Mouse (Mus musculus) heart, embryonic 14.5 days (tissue): ENCODE measurements around the gene Flot2. TPM values are rescaled to one million over a fixed set of nuclear protein-coding genes. Genes with fewer than 3 reads are reported as not detected.
A peak's percentile ranks its signal among the peaks of the same experiment; 100 is the strongest.

Source experiments
- ATAC-seq: fragments of 200-750 bp; cut with Nextera tagmentation; 2 replicates; pipeline ENCODE4 v1.8.0; 2017; ENCODE audit warnings: low read depth, moderate TSS enrichment; ENCODE audit not compliant: insufficient number of reproducible peaks, insufficient read depth, low FRiP score
- H3K27ac ChIP-seq, 2 experiments: fragments of 200-500 bp in 1 of 2; fragments of 300-500 bp in 1 of 2; sonication (generic) in 1 of 2; replicated peaks in 1 of 2; 2 replicates each; pipeline ENCODE4 v1.5.1; 2012 to 2014; ENCODE audit warnings: low read depth in 2 of 2, low read length in 2 of 2, control low read depth in 1 of 2, mild to moderate bottlenecking in 1 of 2, mixed read lengths in 1 of 2; ENCODE audit not compliant: control insufficient read depth in 1 of 2, insufficient read depth in 1 of 2
- H3K27me3 ChIP-seq: fragments of 300-500 bp; sonication (generic); 2 replicates; pipeline ENCODE4 v1.6.1; 2014; ENCODE audit warnings: mild to moderate bottlenecking, low read length, control low read depth; ENCODE audit not compliant: control insufficient read depth, insufficient read depth
- H3K36me3 ChIP-seq: fragments of 300-500 bp; sonication (generic); 2 replicates; pipeline ENCODE4 v1.6.1; 2014; ENCODE audit warnings: mild to moderate bottlenecking, control low read depth, low read length, mixed read lengths; ENCODE audit not compliant: control insufficient read depth, insufficient read depth
- H3K4me1 ChIP-seq, 2 experiments: fragments of 200-500 bp in 1 of 2; fragments of 300-500 bp in 1 of 2; sonication (generic) in 1 of 2; 2 replicates each; pipeline ENCODE4 v1.6.1; 2012 to 2014; ENCODE audit warnings: low read length in 2 of 2, control low read depth in 1 of 2, mixed read lengths in 1 of 2; ENCODE audit not compliant: control insufficient read depth in 2 of 2, insufficient read depth in 2 of 2
- H3K4me2 ChIP-seq: fragments of 300-500 bp; sonication (generic); 2 replicates; pipeline ENCODE4 v1.6.1; 2014; ENCODE audit warnings: mild to moderate bottlenecking, low read length
- H3K4me3 ChIP-seq, 2 experiments: fragments of 200-500 bp in 1 of 2; fragments of 300-500 bp in 1 of 2; sonication (generic) in 1 of 2; 2 replicates each; pipeline ENCODE4 v1.5.1; 2012 to 2014; ENCODE audit warnings: low read length in 2 of 2, mild to moderate bottlenecking in 2 of 2, control low read depth in 1 of 2, low read depth in 1 of 2, moderate library complexity in 1 of 2; ENCODE audit not compliant: control insufficient read depth in 1 of 2, insufficient read depth in 1 of 2
- H3K9ac ChIP-seq: fragments of 300-500 bp; sonication (generic); 2 replicates; pipeline ENCODE4 v1.6.1; 2014; ENCODE audit warnings: mild to moderate bottlenecking, low read length
- H3K9me3 ChIP-seq: fragments of 300-500 bp; sonication (generic); 2 replicates; pipeline ENCODE4 v1.6.1; 2016; ENCODE audit warnings: low read length, control low read depth; ENCODE audit not compliant: control insufficient read depth
- WGBS: fragments of 180-500 bp; shearing (Covaris S2); extraction: QIAGEN DNeasy Blood & Tissue Kit; methylation state at CpG from one replicate; pipeline ENCODE4 v1.1.7; 2014; 5-methylcytosine and 5-hydroxymethylcytosine counted together
- polyA plus RNA-seq: library from polyadenylated mRNA; unstranded; fragments of >200 nt; fragmentation: Nextera tagmentation; extraction: Ambion mirVana; gene quantifications from 2 replicates; pipeline ENCODE4 v1.2.1, GENCODE M21; 2014

Flot2 gene
- polyA plus RNA-seq, 1 experiment from 2014 or later: 98.3 TPM

- Histone ChIP-seq H3K9me3 (no peaks in the 10 kb centered on the region), H3K27ac (no peak overlapping the region), H3K4me2 (no peak overlapping the region), H3K36me3 (peaks cover 57% of the 10 kb centered on the region), H3K4me3 (no peak overlapping the region), H3K9ac (no peak overlapping the region), H3K4me1 (no peaks in the 10 kb centered on the region), H3K27me3 (no peaks in the 10 kb centered on the region)
- 93% methylated on average over 9 of the region's 9 CpGs for WGBS
- ATAC-seq: no peak
Measured at GRCm38 (mm10) chr11:78073577-78074276, 36.0 kb downstream of the Flot2 start.

GRCm38 (mm10) chr11:78074277-78074652 lies 36.5 kb downstream of the Flot2 start:
- Histone ChIP-seq H3K9ac (no peak overlapping the region), H3K4me1 (no peaks in the 10 kb centered on the region), H3K9me3 (no peaks in the 10 kb centered on the region), H3K4me3 (no peak overlapping the region), H3K36me3 (peaks cover 57% of the 10 kb centered on the region), H3K27me3 (no peaks in the 10 kb centered on the region), H3K27ac (no peak overlapping the region), H3K4me2 (no peak overlapping the region)
- ATAC-seq: no peak
- 84% methylated on average over 2 of the region's 2 CpGs for WGBS

- 86% methylated on average over 4 of the region's 4 CpGs for WGBS
- H3K27ac ChIP-seq: no peak overlapping the region
- H3K36me3 ChIP-seq: peaks cover 57% of the 10 kb centered on the region
- H3K9ac ChIP-seq: no peak overlapping the region
- H3K4me1 ChIP-seq: peaks cover 2 to 4% of the 10 kb centered on the region in 2 experiments; a peak in 2 of 4 replicates
- no peak for ATAC-seq
- no peaks in the 10 kb centered on the region for H3K27me3 ChIP-seq
- no peaks in the 10 kb centered on the region for H3K9me3 ChIP-seq
- H3K4me2 ChIP-seq: no peak overlapping the region
- H3K4me3 ChIP-seq: no peak overlapping the region
Measured at GRCm38 (mm10) chr11:78074666-78075065, 36.9 kb downstream of the Flot2 start.

GRCm38 (mm10) chr11:78079961-78080921 lies 42.5 kb downstream of the Flot2 start, which contains the start of gene Eral1:
Eral1 (minus strand) TSS chr11:78080383.
- WGBS: 1% methylated on average over 42 of the region's 42 CpGs
- Histone ChIP-seq H3K4me2 (peak within 1 kb of the TSS; percentile 79), H3K9me3 (no peaks in the 10 kb centered on the region), H3K36me3 (peaks cover 25% of the 10 kb centered on the region), H3K27ac (peak within 1 kb of the TSS; percentile 61 to 74), H3K4me3 (peak within 1 kb of the TSS; percentile 81 to 96), H3K27me3 (no peaks in the 10 kb centered on the region), H3K4me1 (peaks cover 2 to 7% of the 10 kb centered on the region in 2 experiments; a peak in 3 of 4 replicates), H3K9ac (peak within 1 kb of the TSS; percentile 84)
- peak; percentile 80 for ATAC-seq

- Histone ChIP-seq H3K27ac (peak overlapping the region in 1 of 2 experiments; percentile 28; a peak in 1 of 4 replicates), H3K9me3 (no peaks in the 10 kb centered on the region), H3K36me3 (no peaks in the 10 kb centered on the region), H3K27me3 (no peaks in the 10 kb centered on the region), H3K9ac (no peak overlapping the region), H3K4me2 (no peak overlapping the region), H3K4me3 (no peak overlapping the region), H3K4me1 (peaks cover 2 to 7% of the 10 kb centered on the region in 2 experiments; a peak in 3 of 4 replicates)
- 7% methylated on average over 1 of the region's 1 CpGs for WGBS
- ATAC-seq: peak; percentile 58; the same call in 1 of the 2 replicates
Measured at GRCm38 (mm10) chr11:78083595-78083994, 45.9 kb downstream of the Flot2 start.

GRCm38 (mm10) chr11:78086925-78087479 lies 49.3 kb downstream of the Flot2 start:
- H3K27me3 ChIP-seq: no peaks in the 10 kb centered on the region
- WGBS: 72% methylated on average over 4 of the region's 4 CpGs
- no peaks in the 10 kb centered on the region for H3K36me3 ChIP-seq
- H3K4me3 ChIP-seq: no peak overlapping the region
- no peak for ATAC-seq
- no peak overlapping the region for H3K9ac ChIP-seq
- H3K4me2 ChIP-seq: no peak overlapping the region
- H3K9me3 ChIP-seq: no peaks in the 10 kb centered on the region
- no peaks in the 10 kb centered on the region; a peak in 1 of 4 replicates for H3K4me1 ChIP-seq
- H3K27ac ChIP-seq: peak overlapping the region in 1 of 2 experiments; percentile 33; a peak in 1 of 4 replicates

GRCm38 (mm10) chr11:78087756-78088281 lies 50.1 kb downstream of the Flot2 start:
- Histone ChIP-seq H3K4me3 (no peak overlapping the region), H3K27me3 (no peaks in the 10 kb centered on the region), H3K4me2 (no peak overlapping the region), H3K27ac (peak overlapping the region; percentile 13 to 33; a peak in 1 of 4 replicates), H3K9ac (no peak overlapping the region), H3K36me3 (no peaks in the 10 kb centered on the region), H3K9me3 (no peaks in the 10 kb centered on the region), H3K4me1 (no peaks in the 10 kb centered on the region; a peak in 1 of 4 replicates)
- ATAC-seq: no peak
- WGBS: 61% methylated on average over 5 of the region's 5 CpGs
